Mouse (Mus musculus) ES-E14 (cell line): ENCODE results near the gene Chrdl1. TPM values are rescaled to one million over a fixed set of nuclear protein-coding genes. Genes with fewer than 3 reads are reported as not detected.

Source experiments
- DNase-seq: peaks from one replicate; pipeline ENCODE4 v3.0.0-alpha.2; 2013; ENCODE audit warnings: low read depth, low spot score
- H3K27ac ChIP-seq: 2 replicates; pipeline ENCODE4 v1.5.1; 2012; ENCODE audit warnings: low read depth, mild to moderate bottlenecking, low read length, moderate library complexity, mixed read lengths; ENCODE audit not compliant: poor library complexity, insufficient read depth, severe bottlenecking
- H3K36me3 ChIP-seq: 2 replicates; pipeline ENCODE4 v1.6.1; 2012; ENCODE audit warnings: mild to moderate bottlenecking, low read length, moderate library complexity, mixed read lengths; ENCODE audit not compliant: control insufficient read depth, poor library complexity, insufficient read depth, severe bottlenecking
- H3K4me1 ChIP-seq, 2 experiments: fragments of 150-350 bp in 1 of 2; sonication (generic) in 1 of 2; 2 replicates each; pipeline ENCODE4 v1.6.1; 2012; ENCODE audit warnings: low read length in 2 of 2, mild to moderate bottlenecking in 1 of 2, mixed read lengths in 1 of 2; ENCODE audit not compliant: control insufficient read depth in 2 of 2, insufficient read depth in 2 of 2, poor library complexity in 1 of 2
- H3K4me3 ChIP-seq, 2 experiments: fragments of 150-350 bp in 1 of 2; sonication (generic) in 1 of 2; 2 replicates each; pipeline ENCODE4 v1.5.1; 2012; ENCODE audit warnings: low read length in 2 of 2, low read depth in 1 of 2, mild to moderate bottlenecking in 1 of 2, mixed read lengths in 1 of 2; ENCODE audit not compliant: insufficient read depth in 1 of 2, poor library complexity in 1 of 2, severe bottlenecking in 1 of 2
- H3K9ac ChIP-seq: 2 replicates; pipeline ENCODE4 v1.6.1; 2012; ENCODE audit warnings: low read depth, mild to moderate bottlenecking, low read length, mixed read lengths; ENCODE audit not compliant: poor library complexity, insufficient read depth, severe bottlenecking
- H3K9me3 ChIP-seq: fragments of 150-350 bp; sonication (generic); 2 replicates; pipeline ENCODE4 v1.6.1; 2012; ENCODE audit warnings: low read depth, mild to moderate bottlenecking, low read length; ENCODE audit not compliant: control insufficient read depth, insufficient read depth
- CHD2 ChIP-seq: IDR thresholded peaks from 2 replicates; pipeline ENCODE4 v1.6.1; 2014; ENCODE audit warnings: mild to moderate bottlenecking, low read depth, low read length, inconsistent platforms
- HCFC1 ChIP-seq: IDR thresholded peaks from 2 replicates; pipeline ENCODE4 v1.6.1; 2012; ENCODE audit warnings: low read length, inconsistent platforms, borderline replicate concordance; ENCODE audit not compliant: insufficient read depth
- MAFK ChIP-seq: IDR thresholded peaks from 2 replicates; pipeline ENCODE4 v1.6.1; 2014; ENCODE audit warnings: mild to moderate bottlenecking, low read depth, low read length, inconsistent platforms; ENCODE audit not compliant: insufficient read depth
- ZC3H11A ChIP-seq: IDR thresholded peaks from 2 replicates; pipeline ENCODE4 v1.6.1; 2012; ENCODE audit warnings: low read depth, mild to moderate bottlenecking, inconsistent platforms, low read length, borderline replicate concordance
- ZNF384 ChIP-seq: IDR thresholded peaks from 2 replicates; pipeline ENCODE4 v1.6.1; 2012; ENCODE audit warnings: low read depth, low read length, inconsistent platforms
- in situ Hi-C, 2 experiments: fragments of 600-800 bp; cut with MboI; formaldehyde crosslinking; loops; one replicate each; pipeline ENCODE4 v1.15.1; 2025; ENCODE audit warnings: low sequenced_read_pairs in 2 of 2, inconsistent platforms in 1 of 2; ENCODE audit not compliant: unreplicated experiment in 2 of 2
- total RNA-seq: library from RNA; depleted of rRNA; stranded (reverse); fragments of 300-350 nt; gene quantifications from 2 replicates; pipeline ENCODE4 v1.2.3, GENCODE M21; 2012

The Chrdl1 gene
- total RNA-seq, 1 experiment: 0.36 TPM

DNA sequence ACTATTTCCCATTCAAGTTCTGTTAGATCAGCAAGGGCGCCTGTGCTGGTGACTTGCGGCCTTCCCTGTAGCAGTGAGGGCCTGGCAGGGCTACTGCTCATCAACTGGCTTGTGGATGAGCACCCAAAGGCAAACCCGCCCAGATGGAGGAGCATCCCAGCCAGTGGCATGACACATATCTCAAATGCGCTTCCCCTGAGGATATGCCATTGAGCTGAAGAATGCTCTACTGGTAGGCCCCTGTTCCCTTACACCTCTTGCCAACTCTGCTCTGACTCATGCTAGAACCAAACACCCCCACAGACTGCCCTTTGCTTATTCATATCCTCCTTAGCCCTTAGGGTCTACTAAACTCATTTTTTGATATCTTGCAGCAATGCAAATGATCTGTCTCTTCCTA lies 57.4 kb downstream of the Chrdl1 start:
- H3K36me3 ChIP-seq: no peaks in the 10 kb centered on the region
- in situ Hi-C loops: no loop called here
- no peak overlapping the region for H3K27ac ChIP-seq
- no peak for TF ChIP-seq HCFC1
- no peak for TF ChIP-seq ZC3H11A
- no peak for TF ChIP-seq CHD2
- TF ChIP-seq MAFK: no peak
- no peak for TF ChIP-seq ZNF384
- no peak overlapping the region for H3K9ac ChIP-seq
- H3K4me1 ChIP-seq: no peaks in the 10 kb centered on the region
- no peak overlapping the region for H3K4me3 ChIP-seq
- no peaks in the 10 kb centered on the region for H3K9me3 ChIP-seq
- DNase-seq: no peak

DNA sequence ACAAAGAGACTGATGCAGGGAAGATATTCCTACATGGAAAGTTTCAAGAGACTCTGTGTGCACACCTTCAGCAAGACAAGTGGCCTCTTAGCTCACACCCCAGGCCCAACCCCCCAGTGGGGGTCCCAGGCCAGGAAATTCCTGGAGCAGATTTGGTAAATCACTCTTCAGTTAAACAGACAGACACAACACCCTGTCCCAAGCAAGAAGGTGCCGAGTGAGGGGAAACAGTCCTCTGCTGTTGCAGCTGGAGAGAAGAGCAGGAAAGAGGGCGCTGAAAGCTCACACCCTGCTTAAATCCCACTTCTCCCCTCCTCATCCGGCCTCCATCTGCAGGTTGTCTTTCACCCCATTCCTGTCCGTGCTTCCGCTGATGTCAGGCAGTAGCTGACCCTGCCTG lies 58.2 kb downstream of the Chrdl1 start:
- no peak overlapping the region for H3K27ac ChIP-seq
- no peaks in the 10 kb centered on the region for H3K9me3 ChIP-seq
- H3K9ac ChIP-seq: no peak overlapping the region
- TF ChIP-seq CHD2 (no peak), HCFC1 (no peak), MAFK (no peak), ZC3H11A (no peak), ZNF384 (no peak)
- in situ Hi-C loops: no loop called here
- no peak for DNase-seq
- no peak overlapping the region for H3K4me3 ChIP-seq
- no peaks in the 10 kb centered on the region for H3K4me1 ChIP-seq
- no peaks in the 10 kb centered on the region for H3K36me3 ChIP-seq

DNA sequence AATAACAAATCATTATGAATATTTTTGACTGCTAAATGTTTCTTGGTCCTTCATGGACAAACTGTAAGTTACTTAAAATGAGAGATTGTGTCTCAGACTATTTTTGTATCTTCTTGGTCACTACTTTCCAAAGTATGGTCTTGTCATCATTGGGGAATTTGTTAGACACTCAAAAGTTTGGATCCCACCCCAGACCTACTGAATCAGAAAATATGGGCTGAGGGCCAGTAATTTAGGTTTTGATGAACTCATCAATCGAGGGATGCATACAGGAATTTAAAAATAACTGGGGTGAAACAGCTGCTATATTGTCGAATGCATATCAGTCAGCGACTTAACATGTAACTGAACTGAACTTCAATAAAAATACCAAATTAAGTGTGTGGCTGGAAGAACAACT lies 80.9 kb downstream of the Chrdl1 start:
- Histone ChIP-seq H3K4me1 (no peaks in the 10 kb centered on the region), H3K4me3 (no peak overlapping the region), H3K9ac (no peak overlapping the region), H3K9me3 (no peaks in the 10 kb centered on the region), H3K36me3 (no peaks in the 10 kb centered on the region), H3K27ac (no peak overlapping the region)
- no peak for DNase-seq
- in situ Hi-C loops: no loop called here
- no peak for TF ChIP-seq HCFC1
- TF ChIP-seq ZC3H11A: no peak
- no peak for TF ChIP-seq ZNF384
- no peak for TF ChIP-seq CHD2
- no peak for TF ChIP-seq MAFK

DNA sequence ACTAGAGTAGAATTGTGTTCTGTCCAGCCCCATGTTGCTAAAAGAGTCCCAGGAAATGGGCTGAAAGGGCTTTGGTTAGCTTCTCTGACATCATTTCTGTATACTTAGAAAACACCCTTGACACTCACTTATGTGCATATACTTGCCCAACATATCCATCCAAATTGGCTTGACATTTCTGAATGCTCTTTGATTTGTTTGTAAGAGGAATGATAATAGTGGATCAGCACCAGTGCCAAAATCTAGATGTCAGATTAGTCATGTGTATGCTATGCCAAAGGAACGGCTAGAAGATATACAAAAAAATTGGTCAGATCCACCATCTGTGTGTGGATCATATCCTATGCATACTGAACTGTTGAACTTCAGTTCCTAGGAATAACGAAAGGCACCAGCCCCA lies 99.3 kb downstream of the Chrdl1 start:
- Histone ChIP-seq H3K27ac (no peak overlapping the region), H3K36me3 (no peaks in the 10 kb centered on the region), H3K4me1 (no peaks in the 10 kb centered on the region), H3K9me3 (no peaks in the 10 kb centered on the region), H3K9ac (no peak overlapping the region), H3K4me3 (no peak overlapping the region)
- in situ Hi-C loops: no loop called here
- no peak for DNase-seq
- no peak for TF ChIP-seq ZNF384

DNA sequence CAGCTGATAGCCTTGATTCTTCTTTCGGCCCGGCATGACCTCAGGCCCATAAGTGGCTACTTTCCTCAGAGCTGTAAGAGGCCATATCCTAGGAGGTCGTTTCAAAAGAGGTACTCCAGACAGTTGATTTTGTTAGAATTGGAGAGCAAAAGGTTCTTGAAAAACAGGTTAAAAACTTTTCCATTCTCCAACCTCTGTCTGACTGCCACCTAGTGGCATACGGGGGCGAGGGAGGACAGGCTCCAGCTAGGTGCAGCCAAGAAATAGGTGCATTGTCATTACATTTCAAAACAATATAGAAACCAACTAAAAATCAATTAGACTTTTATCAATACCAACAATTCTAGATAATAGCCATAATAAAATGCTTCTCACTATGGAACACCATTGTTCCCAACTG lies 118.9 kb downstream of the Chrdl1 start:
- no peaks in the 10 kb centered on the region for H3K36me3 ChIP-seq
- DNase-seq: no peak

More for the DNA sequence above, 118.9 kb downstream of the Chrdl1 start:
- H3K4me1 ChIP-seq: no peaks in the 10 kb centered on the region
- TF ChIP-seq ZC3H11A (no peak), CHD2 (no peak), HCFC1 (no peak), ZNF384 (no peak), MAFK (no peak)
- no peaks in the 10 kb centered on the region for H3K9me3 ChIP-seq
- no peak overlapping the region for H3K4me3 ChIP-seq
- H3K27ac ChIP-seq: no peak overlapping the region
- in situ Hi-C loops: no loop called here
- no peak overlapping the region for H3K9ac ChIP-seq
